Mouse (Mus musculus): ENCODE data around the gene Acsf2.
A peak's percentile ranks its signal among the peaks of the same experiment; 100 is the strongest.
"Not testable (repeated sequence)": the region's sequence is repeated elsewhere in the genome, so short reads cannot be mapped to it uniquely, and the experiment has no call there.

The Acsf2 gene

DNA sequence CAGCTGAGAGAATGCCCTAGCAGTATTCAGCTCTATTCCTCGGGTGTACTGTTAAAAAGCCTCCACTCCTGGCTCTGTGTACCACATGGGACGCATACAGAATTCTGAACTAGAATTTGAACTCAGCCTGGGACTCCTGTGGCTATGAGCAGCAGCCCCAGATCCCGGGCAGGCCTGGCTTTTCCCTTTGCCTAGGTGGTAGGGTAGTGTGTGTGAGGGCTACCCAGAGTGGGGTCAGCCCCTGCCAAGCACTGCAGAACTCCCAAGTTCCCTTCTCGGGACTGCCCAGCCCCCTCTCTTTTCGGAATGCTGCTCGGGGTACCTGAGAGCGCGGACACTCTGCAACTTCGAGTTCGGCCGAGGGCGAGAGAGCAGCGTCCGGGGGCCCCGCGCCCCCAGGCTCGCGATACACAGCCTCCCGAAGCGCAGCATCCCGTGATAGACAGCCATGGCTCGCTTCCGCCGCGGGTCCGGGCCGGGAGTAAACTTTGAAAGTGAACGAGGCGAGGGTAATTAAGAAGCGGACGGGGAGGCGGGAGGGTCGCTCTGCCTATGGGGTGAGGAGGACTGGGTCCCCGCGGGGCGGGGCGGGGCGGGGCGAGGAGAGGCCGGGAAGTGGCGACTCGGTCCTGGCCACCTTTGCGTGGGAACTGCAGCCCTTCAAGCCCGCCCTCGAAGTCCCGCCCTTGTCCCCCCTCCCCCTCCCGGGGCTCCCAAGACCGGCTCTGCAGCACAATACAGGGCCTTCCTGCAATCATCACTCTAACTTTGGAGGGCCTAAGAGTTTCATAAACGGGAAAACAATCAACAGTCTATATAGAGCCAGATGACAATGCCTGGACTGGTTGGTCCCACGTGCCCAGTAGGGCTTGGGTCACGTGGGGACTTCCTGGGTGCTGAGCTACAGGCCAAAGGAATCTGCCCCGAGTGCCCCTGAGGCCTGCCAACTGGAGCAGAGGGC is at the start of gene Acsf2:
Gene Acsf2 (minus strand): TSS at position 551 of the 961 bp plus-strand sequence.
- DNase-seq (ENCODE audit: low spot score), result peak; percentile 71

GRCm38 (mm10) chr11:94651241-94651640 is 49.6 kb upstream of the Acsf2 start:
- not testable (repeated sequence) for DNase-seq (ENCODE audit: low spot score)

DNA sequence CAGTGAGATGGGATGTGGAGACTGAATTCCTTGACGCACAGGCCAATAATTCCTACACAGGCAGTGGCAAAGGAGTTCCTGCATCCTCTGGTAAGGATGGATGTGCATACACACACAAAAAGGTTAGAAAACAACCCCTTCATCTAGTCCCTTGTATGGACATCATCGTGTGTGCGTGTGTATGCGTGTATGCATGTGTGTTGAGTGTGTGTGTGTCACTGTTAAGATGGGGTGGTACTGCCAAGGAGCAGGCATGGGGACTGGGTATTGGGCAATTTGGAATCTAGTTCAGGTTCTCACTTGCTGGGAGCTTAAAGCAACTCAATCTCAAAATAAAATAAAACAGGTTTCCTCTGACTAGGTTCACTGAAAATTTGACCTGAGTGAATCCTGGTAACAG is 44.8 kb upstream of the Acsf2 start:
- DNase-seq (ENCODE audit: low spot score), result no peak

DNA sequence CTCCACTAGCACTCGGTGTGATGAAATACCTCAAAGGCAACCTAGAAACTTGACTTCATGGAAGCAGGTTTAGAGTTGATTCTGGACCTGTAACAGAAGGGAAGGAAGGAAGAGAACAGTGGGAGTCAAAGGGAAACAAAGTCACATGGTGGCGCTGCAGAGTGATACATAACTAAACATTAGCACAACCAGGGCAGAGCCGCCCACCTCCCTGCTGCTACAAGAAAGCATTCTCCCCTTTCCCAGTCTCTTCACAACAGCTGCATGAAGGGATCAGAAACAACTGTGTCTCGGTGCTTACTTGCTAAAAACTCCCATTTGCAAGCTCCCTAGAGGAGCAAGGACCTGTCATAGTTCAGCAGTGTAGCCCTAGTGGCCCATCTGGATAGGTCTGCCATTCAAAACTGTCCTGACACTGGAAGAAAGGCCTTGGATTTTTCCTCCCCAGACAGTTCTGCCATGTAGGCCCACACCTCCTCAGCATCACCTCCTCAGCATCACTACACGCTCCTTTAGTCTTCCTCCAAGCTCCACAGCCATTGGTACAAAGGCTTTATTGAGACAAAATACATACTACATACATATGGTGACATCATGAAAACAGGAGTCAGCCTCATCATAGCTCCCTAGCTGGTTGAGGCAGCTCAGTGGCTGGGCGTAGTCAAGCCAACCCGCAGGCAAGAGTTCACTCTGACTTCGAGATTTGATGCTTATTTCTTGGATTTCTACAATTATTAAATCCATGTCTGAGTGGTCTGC is 43.0 kb upstream of the Acsf2 start:
- no peak for DNase-seq (ENCODE audit: low spot score)

- no peak for DNase-seq (ENCODE audit: low spot score)
Measured at GRCm38 (mm10) chr11:94634431-94634830, 32.8 kb upstream of the Acsf2 start.

GRCm38 (mm10) chr11:94632988-94633387 is 31.3 kb upstream of the Acsf2 start:
- DNase-seq (ENCODE audit: low spot score), result no peak

- DNase-seq (ENCODE audit: low spot score), result no peak
Measured at GRCm38 (mm10) chr11:94631969-94632368, 30.3 kb upstream of the Acsf2 start.

- DNase-seq (ENCODE audit: low spot score), result peak; percentile 38
Measured at GRCm38 (mm10) chr11:94630199-94631011, 28.7 kb upstream of the Acsf2 start.

- no peak for DNase-seq (ENCODE audit: low spot score)
Measured at GRCm38 (mm10) chr11:94629884-94630198, 28.2 kb upstream of the Acsf2 start.

DNA sequence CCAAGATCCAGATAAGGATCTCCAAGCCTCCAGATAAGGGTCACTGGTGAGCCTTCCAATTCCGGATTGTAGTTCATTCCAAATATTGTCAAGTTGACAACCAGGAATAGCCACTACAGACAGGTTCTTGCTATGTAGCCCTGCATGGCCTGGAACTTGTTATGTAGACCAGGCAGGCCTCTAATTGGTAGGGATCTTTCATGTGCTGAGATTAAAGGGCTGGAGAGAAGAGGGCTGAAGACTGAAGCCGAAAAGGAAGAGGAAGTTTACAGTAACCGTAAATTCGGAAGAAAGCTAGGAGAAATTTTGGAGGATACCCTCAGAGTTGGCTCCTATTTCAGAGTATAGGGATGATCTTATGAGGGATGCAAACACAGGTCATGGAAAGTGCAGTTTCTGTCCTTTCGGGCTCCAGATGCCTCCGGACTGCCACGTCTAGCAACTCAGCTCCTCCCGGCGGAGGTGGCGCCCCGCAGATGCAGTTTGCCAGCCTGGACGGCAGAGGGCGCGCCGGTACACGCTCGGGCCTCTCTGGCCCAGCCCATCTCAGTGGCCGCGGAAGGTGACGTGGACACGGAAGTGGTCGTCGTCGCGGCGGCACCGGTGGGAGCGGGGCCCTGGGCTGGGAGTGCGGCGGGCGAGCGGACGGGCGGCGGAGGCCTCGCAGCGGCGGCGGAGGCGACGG is 27.7 kb upstream of the Acsf2 start, which contains the start of gene Lrrc59:
Gene Lrrc59 (plus strand): TSS at position 569 of the 685 bp plus-strand sequence.
- peak; percentile 93 for DNase-seq (ENCODE audit: low spot score)

DNA sequence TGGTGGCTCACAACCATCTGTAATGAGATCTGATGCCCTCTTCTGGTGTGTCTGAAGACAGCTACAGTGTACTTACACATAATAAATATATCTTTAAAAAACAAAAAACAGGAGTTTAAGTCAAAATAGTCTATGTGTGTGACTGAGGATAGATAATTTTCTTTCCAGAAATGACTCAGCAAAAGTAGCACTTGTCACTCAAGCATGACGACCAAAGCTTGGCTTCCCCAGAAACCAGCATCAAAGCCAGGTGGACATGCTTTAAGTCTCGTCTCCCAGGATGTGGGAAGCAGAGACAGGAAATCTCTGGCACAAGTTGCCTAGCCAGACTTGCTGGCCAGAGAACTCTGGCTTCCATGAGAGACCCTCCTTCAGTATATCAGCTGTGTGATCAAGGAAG is 20.5 kb upstream of the Acsf2 start:
- no peak for DNase-seq (ENCODE audit: low spot score)

DNA sequence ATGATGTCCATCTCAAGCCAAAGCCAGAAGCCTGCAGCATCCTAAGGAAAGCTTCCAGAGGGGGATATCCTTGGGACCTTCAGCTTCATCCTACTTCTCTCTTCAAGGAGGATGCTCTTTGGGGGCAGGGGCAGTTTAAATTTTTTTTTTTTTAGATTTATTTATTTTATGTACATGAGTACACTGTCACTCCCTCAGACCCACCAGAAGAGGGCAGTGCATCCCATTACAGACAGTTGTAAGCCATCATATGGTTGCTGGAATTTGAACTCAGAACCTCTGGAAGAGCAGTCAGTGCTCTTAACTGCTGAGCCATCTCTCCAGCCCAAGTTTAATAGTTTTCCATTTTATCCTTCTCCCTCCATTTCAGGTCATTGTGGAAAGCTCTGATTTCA is 19.8 kb upstream of the Acsf2 start:
- DNase-seq (ENCODE audit: low spot score), result no peak

- no peak for DNase-seq (ENCODE audit: low spot score)
Measured at GRCm38 (mm10) chr11:94620766-94621457, 19.2 kb upstream of the Acsf2 start.

GRCm38 (mm10) chr11:94617646-94618045 is 16.0 kb upstream of the Acsf2 start:
- DNase-seq (ENCODE audit: low spot score), result no peak

DNA sequence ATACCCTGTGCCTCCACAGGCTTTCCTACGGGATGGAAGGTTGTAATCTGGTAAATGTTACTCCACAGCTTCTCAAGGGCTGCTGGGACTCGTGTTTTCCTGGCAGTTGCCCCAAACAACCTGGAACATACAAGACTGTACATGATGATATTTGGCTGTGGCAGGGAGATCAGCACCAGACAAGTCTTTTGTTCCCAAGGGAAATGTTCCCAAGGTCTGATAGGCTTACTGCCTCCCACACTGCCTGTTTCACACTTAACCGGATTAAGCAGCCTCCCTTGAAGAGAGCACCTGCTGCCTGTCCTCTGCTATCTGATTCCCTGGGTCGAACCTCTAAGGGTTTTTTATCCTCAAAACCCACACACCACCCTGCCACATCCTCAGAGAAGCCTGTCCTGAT is 13.8 kb upstream of the Acsf2 start:
- DNase-seq (ENCODE audit: low spot score), result peak; percentile 60

DNA sequence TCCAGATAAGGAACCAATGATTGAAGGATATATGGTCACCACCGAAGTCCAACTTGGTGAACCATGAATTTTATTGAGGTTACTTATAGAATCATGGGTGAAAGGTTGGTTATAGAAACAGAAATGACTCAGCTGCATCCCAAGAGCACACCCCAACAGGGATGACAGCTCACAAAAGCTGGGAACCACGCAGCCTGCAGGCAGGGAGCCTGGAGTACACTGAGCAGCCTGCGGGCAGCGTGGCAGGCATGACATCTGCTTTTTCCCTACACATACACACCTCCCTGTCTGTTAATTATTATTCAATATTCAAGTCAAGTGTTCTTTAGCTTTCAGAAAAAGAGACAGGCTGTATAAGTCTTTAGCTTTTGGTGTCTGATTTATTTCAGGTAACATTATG is 12.9 kb upstream of the Acsf2 start:
- DNase-seq (ENCODE audit: low spot score), result no peak

DNA sequence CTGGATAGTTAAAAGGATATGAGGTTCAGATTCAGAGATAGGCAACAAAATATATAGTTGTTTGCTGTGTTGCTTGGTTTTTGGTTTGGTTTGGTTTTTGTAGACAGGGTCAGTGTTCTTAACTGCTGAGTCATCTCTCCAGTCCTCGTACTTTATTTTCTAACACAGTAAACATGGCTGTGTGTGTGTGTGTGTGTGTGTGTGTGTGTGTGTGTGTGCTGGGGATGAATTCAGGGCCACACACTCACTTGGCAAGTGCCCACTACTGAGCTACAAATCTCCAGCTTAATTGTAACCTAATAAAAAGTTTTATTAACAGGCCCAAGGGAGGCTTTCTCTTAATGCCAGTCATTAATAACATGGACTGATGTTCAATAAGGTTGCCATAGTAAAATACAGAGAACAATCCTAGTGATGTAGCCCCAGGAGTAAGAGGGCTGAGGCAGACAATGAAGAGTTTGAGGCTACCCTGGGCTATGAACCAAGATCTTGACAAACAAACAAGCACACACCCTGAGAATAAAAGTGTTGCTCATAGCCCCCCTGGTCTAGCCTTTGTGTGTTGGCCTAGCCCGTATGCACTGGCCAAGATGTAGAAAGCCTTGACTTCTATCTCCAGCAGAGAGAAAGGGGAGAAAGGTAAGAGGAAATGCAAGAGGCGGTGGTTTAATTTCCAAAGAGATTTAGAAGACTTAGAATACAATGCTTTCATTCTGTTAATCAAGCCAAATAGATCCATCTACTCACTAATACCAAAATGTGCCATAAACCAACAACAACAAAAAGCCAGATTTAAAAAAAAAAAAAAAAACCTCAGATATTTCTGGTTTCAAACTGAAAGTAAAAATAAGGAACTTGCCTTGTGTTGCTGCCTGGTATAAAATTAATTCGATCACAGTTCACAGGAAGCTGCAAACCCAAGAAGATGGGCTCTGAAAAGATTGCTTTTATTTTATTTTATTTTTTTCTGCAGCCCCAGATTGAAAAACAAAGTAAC is 9.4 kb upstream of the Acsf2 start:
- DNase-seq (ENCODE audit: low spot score), result no peak

DNA sequence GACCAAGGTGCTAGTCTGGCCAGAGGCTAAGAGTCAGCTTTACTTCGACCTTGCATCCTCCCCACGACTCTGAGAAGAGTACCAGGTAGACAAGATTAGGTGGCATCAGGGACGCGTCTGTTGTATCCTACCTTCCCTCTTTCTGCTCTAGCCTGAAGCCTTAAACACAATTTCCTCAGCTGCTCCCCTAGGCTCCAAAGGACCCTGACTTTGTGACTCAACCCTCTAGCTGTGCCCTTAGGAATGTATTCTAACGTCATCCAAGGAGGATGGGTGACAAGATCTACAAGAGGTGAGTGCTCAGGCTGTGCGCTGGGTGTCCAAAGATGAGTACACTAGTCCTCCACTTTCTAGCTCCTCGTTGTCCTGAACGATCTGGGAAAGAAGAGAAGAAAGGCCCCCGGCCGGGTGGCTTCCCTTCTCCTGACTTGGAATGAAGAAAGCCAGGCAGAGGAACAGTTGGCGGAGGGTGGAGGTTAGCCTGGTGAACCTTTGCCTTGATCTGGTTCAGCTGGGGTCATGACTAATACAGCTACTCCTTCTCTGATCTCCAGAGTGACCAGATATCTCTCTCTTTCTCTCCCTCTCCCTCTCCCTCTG is 785 bp upstream of the Acsf2 start:
- DNase-seq (ENCODE audit: low spot score), result no peak

- no peak for DNase-seq (ENCODE audit: low spot score)
Measured at GRCm38 (mm10) chr11:94600447-94600846, 1.2 kb downstream of the Acsf2 start.

Measured in testis, postnatal 14 days (tissue).